Mouse (Mus musculus) retina, postnatal 1 day (tissue): Measurements from ENCODE around the gene Cep19.

Source experiments
- DNase-seq: peaks from one replicate; pipeline ENCODE4 v3.0.0-alpha.2; 2012

The Cep19 gene

DNA sequence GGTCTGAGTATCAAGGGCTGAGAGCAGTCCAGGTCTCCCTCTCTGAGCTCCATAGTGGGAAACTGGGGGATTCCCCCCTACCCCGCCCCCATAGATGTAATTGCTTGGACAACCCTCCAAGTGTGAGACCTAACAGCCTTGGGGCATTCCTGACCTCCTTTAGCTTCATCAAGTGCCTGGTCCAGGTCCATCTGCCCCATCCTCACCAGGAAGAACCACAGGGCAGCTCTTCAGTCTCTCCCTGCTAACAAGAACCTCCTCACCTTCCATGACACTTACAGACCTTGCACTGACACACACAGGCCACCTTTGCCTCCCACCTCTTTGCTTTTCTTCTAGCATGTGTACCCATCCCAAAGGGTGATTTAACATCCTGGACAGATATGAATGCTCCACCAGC lies 54.4 kb downstream of the Cep19 start:
- DNase-seq = peak; percentile 23

- DNase-seq = peak; percentile 21
Measured at GRCm38 (mm10) chr16:32154437-32154836, 54.8 kb downstream of the Cep19 start.

GRCm38 (mm10) chr16:32156719-32157118 lies 57.1 kb downstream of the Cep19 start:
- no peak for DNase-seq

- no peak for DNase-seq
Measured at GRCm38 (mm10) chr16:32157369-32157768, 57.8 kb downstream of the Cep19 start.
